Mouse (Mus musculus) stomach, embryonic 16.5 days (tissue): ENCODE measurements at regions not wholly inside any gene's neighbourhood (a gene's known extent, or its start where the extent isn't known, plus 50 kb on each side); places are given as distances from the start of the nearest gene placed in this dataset.

Source experiments
- ATAC-seq: fragments of 200-750 bp; cut with Nextera tagmentation; 2 replicates; pipeline ENCODE4 v1.8.0; 2017; ENCODE audit warnings: moderate number of reproducible peaks, moderate TSS enrichment; ENCODE audit not compliant: insufficient read depth, low FRiP score
- H3K27ac ChIP-seq: fragments of 300-500 bp; sonication (generic); 2 replicates; pipeline ENCODE4 v1.5.1; 2014; ENCODE audit warnings: low read length
- H3K27me3 ChIP-seq: fragments of 300-500 bp; sonication (generic); 2 replicates; pipeline ENCODE4 v1.6.1; 2014; ENCODE audit warnings: low read length, control low read depth, mixed read lengths; ENCODE audit not compliant: control insufficient read depth, insufficient read depth
- H3K36me3 ChIP-seq: fragments of 300-500 bp; sonication (generic); 2 replicates; pipeline ENCODE4 v1.6.1; 2014; ENCODE audit warnings: low read length; ENCODE audit not compliant: control insufficient read depth, insufficient read depth
- H3K4me1 ChIP-seq: fragments of 300-500 bp; sonication (generic); 2 replicates; pipeline ENCODE4 v1.6.1; 2014; ENCODE audit warnings: low read length, control low read depth, mixed read lengths; ENCODE audit not compliant: control insufficient read depth, insufficient read depth
- H3K4me2 ChIP-seq: fragments of 300-500 bp; sonication (generic); 2 replicates; pipeline ENCODE4 v1.6.1; 2014; ENCODE audit warnings: low read depth, low read length, mixed read lengths
- H3K4me3 ChIP-seq: fragments of 300-500 bp; sonication (generic); replicated peaks from 2 replicates; pipeline ENCODE4 v1.5.1; 2014; ENCODE audit warnings: mild to moderate bottlenecking, low read length
- H3K9ac ChIP-seq: fragments of 300-500 bp; sonication (generic); 2 replicates; pipeline ENCODE4 v1.6.1; 2014; ENCODE audit warnings: low read length
- H3K9me3 ChIP-seq: fragments of 300-500 bp; sonication (generic); replicated peaks from 2 replicates; pipeline ENCODE4 v1.6.1; 2016; ENCODE audit warnings: low read length, control low read depth; ENCODE audit not compliant: control insufficient read depth
- WGBS: fragments of 180-500 bp; shearing (Covaris S2); extraction: QIAGEN DNeasy Blood & Tissue Kit; methylation state at CpG from one replicate; pipeline ENCODE4 v1.1.7; 2014; 5-methylcytosine and 5-hydroxymethylcytosine counted together

- no peaks in the 10 kb centered on the region for H3K9me3 ChIP-seq
- no peak overlapping the region for H3K4me2 ChIP-seq
- H3K9ac ChIP-seq = no peak overlapping the region
- no peaks in the 10 kb centered on the region for H3K36me3 ChIP-seq
- no peak overlapping the region for H3K4me3 ChIP-seq
- no peaks in the 10 kb centered on the region for H3K4me1 ChIP-seq
- no peak for ATAC-seq
- H3K27me3 ChIP-seq = no peaks in the 10 kb centered on the region
- 79% methylated on average over 6 of the region's 6 CpGs for WGBS
- no peak overlapping the region for H3K27ac ChIP-seq
These were observed 457.7 kb downstream of the 1810013L24Rik start for GRCm38 (mm10) chr16:9287557-9287956.

GRCm38 (mm10) chr16:9291356-9292020 is 461.6 kb downstream of the 1810013L24Rik start:
- no peak overlapping the region for H3K4me2 ChIP-seq
- H3K27me3 ChIP-seq = no peaks in the 10 kb centered on the region
- no peaks in the 10 kb centered on the region for H3K9me3 ChIP-seq
- H3K9ac ChIP-seq = no peak overlapping the region
- no peak for ATAC-seq
- H3K4me1 ChIP-seq = no peaks in the 10 kb centered on the region
- 53% methylated on average over 4 of the region's 4 CpGs for WGBS
- H3K36me3 ChIP-seq = no peaks in the 10 kb centered on the region
- no peak overlapping the region for H3K27ac ChIP-seq
- no peak overlapping the region for H3K4me3 ChIP-seq

- WGBS = 75% methylated on average over 4 of the region's 4 CpGs
These were observed 473.2 kb downstream of the 1810013L24Rik start for GRCm38 (mm10) chr16:9303134-9303533.

GRCm38 (mm10) chr16:9304079-9304478 is 474.2 kb downstream of the 1810013L24Rik start:
- WGBS = 80% methylated on average over 1 of the region's 1 CpGs
- no peak for ATAC-seq
- H3K36me3 ChIP-seq = no peaks in the 10 kb centered on the region

More at GRCm38 (mm10) chr16:9303134-9303533, 473.2 kb downstream of the 1810013L24Rik start:
- H3K27ac ChIP-seq = no peak overlapping the region
- no peak overlapping the region for H3K4me2 ChIP-seq
- H3K9me3 ChIP-seq = no peaks in the 10 kb centered on the region
- no peak overlapping the region for H3K9ac ChIP-seq
- ATAC-seq = no peak
- no peak overlapping the region for H3K4me3 ChIP-seq
- H3K27me3 ChIP-seq = no peaks in the 10 kb centered on the region
- H3K36me3 ChIP-seq = no peaks in the 10 kb centered on the region
- no peaks in the 10 kb centered on the region for H3K4me1 ChIP-seq

GRCm38 (mm10) chr16:9310744-9311143 is 480.8 kb downstream of the 1810013L24Rik start:
- no peak overlapping the region for H3K9ac ChIP-seq
- no peak for ATAC-seq
- no peak overlapping the region for H3K4me2 ChIP-seq
- no peak overlapping the region for H3K27ac ChIP-seq
- H3K4me1 ChIP-seq = no peaks in the 10 kb centered on the region
- 12% methylated on average over 1 of the region's 1 CpGs for WGBS
- H3K36me3 ChIP-seq = no peaks in the 10 kb centered on the region
- H3K4me3 ChIP-seq = no peak overlapping the region
- no peaks in the 10 kb centered on the region for H3K9me3 ChIP-seq
- H3K27me3 ChIP-seq = no peaks in the 10 kb centered on the region

More at GRCm38 (mm10) chr16:9304079-9304478, 474.2 kb downstream of the 1810013L24Rik start:
- no peak overlapping the region for H3K4me3 ChIP-seq
- no peaks in the 10 kb centered on the region for H3K27me3 ChIP-seq
- H3K4me2 ChIP-seq = no peak overlapping the region
- H3K4me1 ChIP-seq = no peaks in the 10 kb centered on the region
- no peaks in the 10 kb centered on the region for H3K9me3 ChIP-seq
- no peak overlapping the region for H3K27ac ChIP-seq
- H3K9ac ChIP-seq = no peak overlapping the region

- H3K9ac ChIP-seq = no peak overlapping the region
- ATAC-seq = no peak
- H3K9me3 ChIP-seq = no peaks in the 10 kb centered on the region
- H3K4me1 ChIP-seq = no peaks in the 10 kb centered on the region
- no peaks in the 10 kb centered on the region for H3K27me3 ChIP-seq
- H3K4me2 ChIP-seq = no peak overlapping the region
- H3K4me3 ChIP-seq = no peak overlapping the region
- H3K36me3 ChIP-seq = no peaks in the 10 kb centered on the region
- no peak overlapping the region for H3K27ac ChIP-seq
- WGBS = 88% methylated on average over 1 of the region's 1 CpGs
These were observed 505.7 kb downstream of the 1810013L24Rik start for GRCm38 (mm10) chr16:9335626-9336025.

- no peak for ATAC-seq
- 67% methylated on average over 6 of the region's 6 CpGs for WGBS
- H3K27ac ChIP-seq = no peak overlapping the region
- H3K36me3 ChIP-seq = no peaks in the 10 kb centered on the region
- H3K4me1 ChIP-seq = no peaks in the 10 kb centered on the region
- H3K9ac ChIP-seq = no peak overlapping the region
- H3K4me3 ChIP-seq = no peak overlapping the region
- no peaks in the 10 kb centered on the region for H3K9me3 ChIP-seq
- H3K27me3 ChIP-seq = no peaks in the 10 kb centered on the region
- H3K4me2 ChIP-seq = no peak overlapping the region
These were observed 506.2 kb downstream of the 1810013L24Rik start for GRCm38 (mm10) chr16:9336063-9336462.

- no peaks in the 10 kb centered on the region for H3K27me3 ChIP-seq
- no peak overlapping the region for H3K4me3 ChIP-seq
- no peaks in the 10 kb centered on the region for H3K4me1 ChIP-seq
- no peak for ATAC-seq
- no peak overlapping the region for H3K9ac ChIP-seq
- H3K9me3 ChIP-seq = no peaks in the 10 kb centered on the region
- H3K27ac ChIP-seq = no peak overlapping the region
- H3K4me2 ChIP-seq = no peak overlapping the region
- WGBS = 70% methylated on average over 3 of the region's 3 CpGs
- no peaks in the 10 kb centered on the region for H3K36me3 ChIP-seq
These were observed 509.6 kb downstream of the 1810013L24Rik start for GRCm38 (mm10) chr16:9339456-9339855.

- no peak for ATAC-seq
- H3K27me3 ChIP-seq = no peaks in the 10 kb centered on the region
- no peaks in the 10 kb centered on the region for H3K36me3 ChIP-seq
- no peak overlapping the region for H3K4me3 ChIP-seq
- H3K9me3 ChIP-seq = no peaks in the 10 kb centered on the region
- no peak overlapping the region for H3K27ac ChIP-seq
- WGBS = 78% methylated on average over 4 of the region's 4 CpGs
- no peak overlapping the region for H3K4me2 ChIP-seq
- no peaks in the 10 kb centered on the region for H3K4me1 ChIP-seq
- H3K9ac ChIP-seq = no peak overlapping the region
These were observed 511.3 kb downstream of the 1810013L24Rik start for GRCm38 (mm10) chr16:9341245-9341644.
